Mouse (Mus musculus): Measurements from ENCODE around the gene Gadd45gip1. TPM values are rescaled to one million over a fixed set of nuclear protein-coding genes. Genes with fewer than 3 reads are reported as not detected.

The Gadd45gip1 gene
- total RNA-seq (2014; rRNA removed): 27.5 and 28.2 TPM in 2 replicates
- 42.9 and 45.1 TPM in 2 replicates for polyA plus RNA-seq (2015; fragmentation: Nextera tagmentation; extraction: Ambion mirVana)

GRCm38 (mm10) chr8:84831490-84831889 lies at the start of gene Gadd45gip1:
Gadd45gip1 (plus strand) TSS chr8:84831522.
- no peak for DNase-seq (ENCODE audit: low spot score)
- peaks cover 5% of the 10 kb centered on the region; the same call in 1 of the 2 replicates for H3K4me1 ChIP-seq (ENCODE audit: insufficient read depth, low read length)

GRCm38 (mm10) chr8:84781686-84782505 lies 49.4 kb upstream of the Gadd45gip1 start:
- H3K4me3 ChIP-seq (ENCODE audit: low read depth, low read length): no peak overlapping the region
- H3K9me3 ChIP-seq (ENCODE audit: low read length): no peaks in the 10 kb centered on the region
- whole genome bisulfite sequencing: 26% methylated on average over 5 of the region's 5 CpGs
- DNase-seq (ENCODE audit: low spot score) (no peak), ATAC-seq (ENCODE audit: low FRiP score) (no peak)
- H3K4me2 ChIP-seq (ENCODE audit: low read depth, low read length, poor library complexity, severe bottlenecking): no peak overlapping the region
- H3K27me3 ChIP-seq (ENCODE audit: insufficient read depth, low read length): peaks cover 65% of the 10 kb centered on the region
- TF ChIP-seq CTCF (IDR thresholded peaks at IDR 0.05): no peak
- 0 out of 2 replicates have a peak, but pooled peaks cover 2% of the 10 kb centered on the region for H3K4me1 ChIP-seq (ENCODE audit: insufficient read depth, low read length)
- no peaks in the 10 kb centered on the region for H3K36me3 ChIP-seq (ENCODE audit: insufficient read depth, low read length)
- H3K9ac ChIP-seq (replicated peaks; ENCODE audit: low read length, poor library complexity, severe bottlenecking): no peak overlapping the region
- no peak overlapping the region for H3K27ac ChIP-seq (ENCODE audit: low read depth, low read length)

More at GRCm38 (mm10) chr8:84831490-84831889, at the start of gene Gadd45gip1:
- no peak for ATAC-seq (ENCODE audit: low FRiP score)
- Histone ChIP-seq H3K4me2 (ENCODE audit: low read depth, low read length, poor library complexity, severe bottlenecking) (peak within 1 kb of the TSS; percentile 66), H3K27me3 (ENCODE audit: insufficient read depth, low read length) (no peaks in the 10 kb centered on the region), H3K4me3 (ENCODE audit: low read depth, low read length) (peak within 1 kb of the TSS; percentile 90), H3K9me3 (ENCODE audit: low read length) (no peaks in the 10 kb centered on the region), H3K27ac (ENCODE audit: low read depth, low read length) (peak within 1 kb of the TSS; percentile 97), H3K36me3 (ENCODE audit: insufficient read depth, low read length) (peaks cover 24% of the 10 kb centered on the region), H3K9ac (replicated peaks; ENCODE audit: low read length, poor library complexity, severe bottlenecking) (peak within 1 kb of the TSS; percentile 99)
- no peak for TF ChIP-seq CTCF (IDR thresholded peaks at IDR 0.05)
- WGBS: 77% methylated on average over 11 of the region's 11 CpGs

GRCm38 (mm10) chr8:84782680-84783079 lies 48.6 kb upstream of the Gadd45gip1 start:
- Histone ChIP-seq H3K27ac (ENCODE audit: low read depth, low read length) (no peak overlapping the region), H3K27me3 (ENCODE audit: insufficient read depth, low read length) (peaks cover 67% of the 10 kb centered on the region), H3K9ac (replicated peaks; ENCODE audit: low read length, poor library complexity, severe bottlenecking) (no peak overlapping the region), H3K4me1 (ENCODE audit: insufficient read depth, low read length) (0 out of 2 replicates have a peak, but pooled peaks cover 2% of the 10 kb centered on the region), H3K36me3 (ENCODE audit: insufficient read depth, low read length) (no peaks in the 10 kb centered on the region), H3K4me2 (ENCODE audit: low read depth, low read length, poor library complexity, severe bottlenecking) (no peak overlapping the region), H3K9me3 (ENCODE audit: low read length) (no peaks in the 10 kb centered on the region), H3K4me3 (ENCODE audit: low read depth, low read length) (no peak overlapping the region)
- ATAC-seq (ENCODE audit: low FRiP score): no peak
- TF ChIP-seq CTCF (IDR thresholded peaks at IDR 0.05): no peak
- no peak for DNase-seq (ENCODE audit: low spot score)
- 20% methylated on average over 10 of the region's 10 CpGs for WGBS

- Histone ChIP-seq H3K4me1 (ENCODE audit: insufficient read depth, low read length) (0 out of 2 replicates have a peak, but pooled peaks cover 2% of the 10 kb centered on the region), H3K27ac (ENCODE audit: low read depth, low read length) (no peak overlapping the region), H3K9me3 (ENCODE audit: low read length) (no peaks in the 10 kb centered on the region), H3K4me3 (ENCODE audit: low read depth, low read length) (no peak overlapping the region), H3K27me3 (ENCODE audit: insufficient read depth, low read length) (peaks cover 67% of the 10 kb centered on the region), H3K4me2 (ENCODE audit: low read depth, low read length, poor library complexity, severe bottlenecking) (no peak overlapping the region), H3K9ac (replicated peaks; ENCODE audit: low read length, poor library complexity, severe bottlenecking) (no peak overlapping the region), H3K36me3 (ENCODE audit: insufficient read depth, low read length) (no peaks in the 10 kb centered on the region)
- ATAC-seq (ENCODE audit: low FRiP score) (no peak), DNase-seq (ENCODE audit: low spot score) (no peak)
- TF ChIP-seq CTCF (IDR thresholded peaks at IDR 0.05): no peak
- WGBS: 18% methylated on average over 11 of the region's 11 CpGs
These were observed 48.0 kb upstream of the Gadd45gip1 start for GRCm38 (mm10) chr8:84783198-84783918.

- WGBS: 2% methylated on average over 33 of the region's 33 CpGs
- H3K9me3 ChIP-seq (ENCODE audit: low read length): no peaks in the 10 kb centered on the region
- H3K4me3 ChIP-seq (ENCODE audit: low read depth, low read length): 0 out of 2 replicates have a peak overlapping the region, but pooled peaks have one; percentile 12
- H3K27ac ChIP-seq (ENCODE audit: low read depth, low read length): 0 out of 2 replicates have a peak overlapping the region, but pooled peaks have one; percentile 38
- no peaks in the 10 kb centered on the region for H3K36me3 ChIP-seq (ENCODE audit: insufficient read depth, low read length)
- ATAC-seq (ENCODE audit: low FRiP score): no peak
- peaks cover 67% of the 10 kb centered on the region for H3K27me3 ChIP-seq (ENCODE audit: insufficient read depth, low read length)
- no peak overlapping the region for H3K9ac ChIP-seq (replicated peaks; ENCODE audit: low read length, poor library complexity, severe bottlenecking)
- peak overlapping the region; percentile 32 for H3K4me2 ChIP-seq (ENCODE audit: low read depth, low read length, poor library complexity, severe bottlenecking)
- DNase-seq (ENCODE audit: low spot score): no peak
- TF ChIP-seq CTCF (IDR thresholded peaks at IDR 0.05): no peak
- 0 out of 2 replicates have a peak, but pooled peaks cover 3% of the 10 kb centered on the region for H3K4me1 ChIP-seq (ENCODE audit: insufficient read depth, low read length)
These were observed 47.3 kb upstream of the Gadd45gip1 start for GRCm38 (mm10) chr8:84783919-84784581.

Measured in midbrain, postnatal 0 days (tissue).